Mouse (Mus musculus) right cerebral cortex, adult 2 months (tissue): ENCODE results near the gene Tmem200a.

Experiments
- DNase-seq, 2 experiments: peaks; one replicate each; pipeline ENCODE4 v3.0.0; 2021 to 2022; ENCODE audit warnings: low spot score in 2 of 2

The Tmem200a gene

GRCm38 (mm10) chr10:25887225-25887624, 191.6 kb downstream of the Tmem200a start:
- no peak for DNase-seq

GRCm38 (mm10) chr10:25884512-25884911, 194.3 kb downstream of the Tmem200a start:
- DNase-seq = no peak

- no peak for DNase-seq
These were observed 201.1 kb downstream of the Tmem200a start for GRCm38 (mm10) chr10:25877731-25878130.

- no peak for DNase-seq
These were observed 202.0 kb downstream of the Tmem200a start for GRCm38 (mm10) chr10:25876809-25877208.

- DNase-seq = no peak
These were observed 210.1 kb downstream of the Tmem200a start for GRCm38 (mm10) chr10:25868739-25869138.
